Mouse (Mus musculus) mesoderm, embryonic 11.5 days (tissue): ENCODE data around the gene Tdo2.

Source experiments
- DNase-seq: peaks from one replicate; pipeline ENCODE4 v3.0.0-alpha.2; 2012; ENCODE audit warnings: low read depth, low spot score

The Tdo2 gene

DNA sequence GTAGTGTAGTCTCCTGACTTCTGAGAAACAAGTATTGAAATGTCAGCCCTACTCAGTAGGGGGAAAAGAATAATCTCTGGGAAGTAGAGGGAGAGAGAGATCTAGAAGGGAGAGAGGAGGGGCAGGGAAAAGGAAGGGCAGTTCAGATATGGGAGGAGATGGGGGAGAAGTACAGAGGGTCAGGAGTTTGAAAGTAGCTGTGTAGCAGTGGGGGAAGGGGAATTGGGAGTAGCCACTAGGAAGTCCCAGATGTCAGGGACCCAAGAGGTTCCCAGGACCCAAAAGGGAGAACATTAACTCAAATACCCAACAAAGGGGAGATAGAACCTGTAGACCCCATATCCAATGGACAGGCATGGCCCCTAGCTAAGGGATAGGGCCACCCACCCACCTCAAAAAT is at the start of gene Tdo2:
Tdo2 (minus strand) TSS at position 101 of the 400 bp plus-strand sequence.
- DNase-seq, result no peak

DNA sequence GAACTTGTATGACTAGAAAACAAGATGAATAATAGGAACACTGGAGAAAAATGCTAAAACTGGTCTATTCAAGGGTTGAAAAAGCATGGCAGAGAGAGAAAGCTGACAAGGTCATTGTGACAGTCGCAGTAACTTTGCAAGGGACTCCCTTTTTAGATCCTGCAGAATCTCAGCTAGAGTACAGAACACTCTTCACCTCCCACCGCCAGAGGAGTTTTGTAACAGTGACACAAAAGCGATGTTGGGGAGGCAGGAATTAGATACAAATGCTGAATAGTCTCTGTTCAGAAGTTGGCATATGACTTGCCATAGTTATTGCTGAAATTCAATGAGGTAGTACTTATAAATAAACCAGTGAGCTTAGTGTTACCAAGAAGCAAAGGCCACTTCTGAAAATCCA is 47.1 kb upstream of the Tdo2 start:
- DNase-seq, result no peak

DNA sequence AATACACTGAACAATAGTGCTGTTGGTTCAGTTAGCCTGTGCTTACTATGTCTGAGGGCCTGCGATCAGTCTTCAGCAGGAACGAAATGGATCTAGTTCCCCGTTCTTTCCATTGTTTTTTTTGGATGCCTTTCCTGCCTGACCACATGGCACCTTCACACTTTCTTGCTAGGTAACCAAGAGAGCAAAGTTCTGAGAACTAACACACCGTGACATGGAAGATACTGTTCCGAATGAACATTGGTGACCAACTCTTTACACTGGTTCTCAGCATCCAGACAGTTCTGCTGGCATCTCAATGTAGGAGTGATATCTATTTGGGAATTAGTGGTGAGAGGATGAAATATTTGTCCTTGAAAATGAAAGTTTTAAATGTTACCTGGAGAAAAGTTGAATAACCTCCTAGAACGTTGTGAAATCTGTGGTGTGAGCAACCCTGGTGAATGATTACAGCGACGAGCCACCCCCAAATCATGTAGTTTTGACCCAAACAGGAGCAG is 46.5 kb upstream of the Tdo2 start:
- no peak for DNase-seq

DNA sequence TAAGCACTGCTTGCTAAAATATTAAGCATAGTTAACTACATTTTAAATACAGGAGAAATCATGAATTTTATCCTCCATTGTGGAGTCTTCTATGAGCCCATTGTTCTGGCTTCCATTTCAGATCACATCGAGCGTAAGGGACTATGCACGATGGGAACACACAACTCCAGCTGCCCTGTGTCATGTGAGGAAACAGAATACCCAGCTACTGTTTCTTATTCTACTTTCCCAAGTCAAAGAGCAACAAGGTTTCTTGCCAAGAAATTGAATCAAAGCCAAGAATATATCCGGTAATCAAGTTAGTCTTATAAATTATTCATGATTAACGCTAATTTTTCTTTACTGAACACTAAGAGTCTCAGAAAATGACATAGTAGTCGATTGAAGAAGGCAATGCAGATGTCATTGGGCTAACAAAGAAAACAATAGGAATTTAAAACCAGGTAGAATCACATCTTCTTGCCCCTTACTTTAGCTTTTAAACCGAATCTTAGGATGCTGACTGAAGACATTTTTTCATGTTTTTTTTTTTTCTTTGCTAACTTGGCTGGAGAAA is 38.2 kb upstream of the Tdo2 start:
- no peak for DNase-seq

DNA sequence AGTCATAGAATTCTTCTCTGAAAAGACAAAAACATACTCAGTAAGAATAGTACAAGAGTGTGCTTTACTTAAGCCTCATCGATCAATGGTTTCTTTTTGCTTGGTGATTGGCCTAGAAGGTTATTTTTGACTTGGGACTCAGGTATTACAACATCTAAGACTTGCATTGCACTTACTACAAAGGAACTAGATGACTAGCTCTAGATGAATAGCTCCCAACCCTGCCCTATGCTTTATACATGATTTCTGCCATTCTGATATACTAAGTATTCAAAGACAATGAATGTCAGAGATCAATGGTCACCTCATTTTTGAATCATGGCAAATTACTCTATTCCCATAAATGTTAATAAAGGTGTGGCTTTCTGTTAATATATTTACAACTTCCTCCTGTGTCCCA is 31.0 kb upstream of the Tdo2 start:
- DNase-seq, result no peak

DNA sequence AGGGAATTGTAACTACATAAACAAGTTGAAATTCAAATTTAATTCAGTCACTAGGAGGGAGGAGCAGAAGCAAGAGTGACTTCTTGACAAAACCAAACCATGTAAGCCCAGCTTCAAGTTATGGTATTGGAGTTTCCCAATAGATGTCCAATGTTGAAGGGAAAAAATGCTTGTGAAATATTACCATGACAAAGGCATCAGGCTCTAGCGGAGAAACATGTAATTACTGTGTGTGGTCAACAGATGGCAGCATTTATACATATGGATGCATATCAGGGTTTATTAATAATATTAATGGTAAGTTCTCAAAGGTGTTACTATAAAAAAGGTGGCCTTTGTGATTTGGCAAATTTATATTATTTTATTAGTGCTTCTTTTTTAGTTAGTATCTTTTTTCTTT is 20.0 kb upstream of the Tdo2 start:
- peak; percentile 52 for DNase-seq

DNA sequence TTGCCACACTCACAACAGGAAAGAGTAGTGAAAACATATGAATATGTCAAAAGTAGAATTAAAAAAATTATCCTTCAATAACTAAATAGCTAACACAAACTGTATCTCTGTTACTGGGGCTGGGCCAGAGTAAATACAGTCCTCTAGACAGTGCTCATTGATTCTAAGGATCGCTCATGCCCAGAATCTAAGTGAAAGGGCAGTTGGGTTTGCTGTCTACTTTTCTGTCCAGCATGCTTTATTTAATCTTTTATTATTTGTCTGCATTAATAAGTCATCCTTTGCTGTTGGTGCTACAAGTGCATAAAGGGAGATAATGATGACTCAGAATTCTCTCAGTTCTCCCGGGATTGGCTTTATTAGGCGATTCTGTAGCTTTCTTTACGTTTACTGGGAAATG is 19.4 kb upstream of the Tdo2 start:
- DNase-seq, result no peak

DNA sequence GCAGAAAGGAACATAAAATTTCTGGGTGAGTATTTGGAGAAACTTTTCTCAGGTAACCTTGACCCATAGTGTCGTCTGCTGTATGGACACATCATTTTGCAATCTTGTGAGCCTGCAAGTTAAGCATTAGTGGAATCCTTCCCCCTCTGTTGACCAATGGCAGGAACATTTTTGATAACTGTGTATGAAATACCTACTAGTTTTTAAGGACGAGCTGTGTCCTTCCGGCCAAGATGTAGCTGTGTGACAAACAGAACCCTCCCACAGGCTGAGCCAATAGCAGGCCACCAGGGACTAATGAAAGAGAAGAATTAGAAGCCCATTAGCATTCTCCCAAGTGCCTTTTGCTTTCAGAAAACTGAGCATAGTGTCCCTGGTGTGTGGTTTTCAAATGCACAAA is 14.5 kb upstream of the Tdo2 start:
- no peak for DNase-seq

DNA sequence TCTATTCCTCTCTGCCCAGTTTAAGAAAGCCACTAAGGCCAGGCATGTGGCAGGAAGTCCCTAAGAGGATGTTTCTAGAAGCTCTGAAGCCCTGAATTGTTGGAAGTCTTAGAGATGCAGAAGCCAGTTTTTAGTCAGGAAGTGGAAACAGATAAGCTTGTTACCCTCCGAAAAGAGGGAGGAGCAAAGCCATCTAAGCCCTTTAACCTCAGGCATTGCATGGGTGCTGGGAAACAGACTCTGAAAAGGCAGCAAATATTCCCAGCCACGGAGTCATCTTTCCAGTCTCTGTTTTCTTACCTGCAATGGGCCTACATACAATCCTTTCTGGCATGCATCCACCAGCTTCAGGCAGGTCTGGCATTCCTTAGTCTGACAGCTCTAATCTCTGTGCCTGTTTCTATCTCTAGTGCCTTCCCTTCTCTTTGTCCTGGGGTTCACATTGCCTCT is 13.7 kb upstream of the Tdo2 start:
- DNase-seq, result no peak

DNA sequence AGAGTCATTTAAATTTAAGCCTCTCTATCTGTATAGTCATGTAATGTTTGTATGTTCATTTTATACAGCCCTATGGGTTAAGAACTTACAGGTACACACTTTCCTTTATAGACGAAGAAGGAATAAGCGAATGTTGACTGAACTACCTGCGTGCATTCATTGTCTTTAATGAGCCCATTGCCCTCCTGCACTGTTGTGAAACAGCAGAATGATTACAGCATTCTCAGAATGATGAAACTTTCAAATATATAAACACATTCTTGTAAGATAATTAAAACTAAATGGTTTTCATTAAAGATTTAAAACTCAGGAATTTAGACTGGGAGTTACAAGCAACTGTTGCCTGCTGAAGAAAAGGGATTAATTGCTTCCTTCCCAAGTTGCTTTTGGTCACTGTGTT is 11.6 kb upstream of the Tdo2 start:
- no peak for DNase-seq

DNA sequence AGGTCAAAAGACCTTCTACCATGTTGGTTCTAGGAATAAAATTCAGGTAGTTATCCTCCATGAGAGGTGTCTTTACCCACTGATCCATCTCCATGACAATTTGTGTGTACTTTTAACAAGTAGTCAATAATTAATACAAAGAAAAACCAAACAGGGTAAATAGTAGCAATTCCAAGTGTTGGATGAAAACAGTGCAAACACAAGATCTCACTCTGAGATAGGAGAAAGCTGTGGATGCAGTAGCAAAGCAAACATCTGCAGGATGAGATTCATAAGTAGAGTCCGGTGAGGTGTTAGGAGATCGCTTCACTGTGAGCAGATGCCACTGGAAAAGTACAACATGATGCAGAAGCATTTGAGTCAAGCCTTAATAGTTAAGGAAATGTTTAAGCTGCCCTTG is 10.1 kb upstream of the Tdo2 start:
- no peak for DNase-seq

DNA sequence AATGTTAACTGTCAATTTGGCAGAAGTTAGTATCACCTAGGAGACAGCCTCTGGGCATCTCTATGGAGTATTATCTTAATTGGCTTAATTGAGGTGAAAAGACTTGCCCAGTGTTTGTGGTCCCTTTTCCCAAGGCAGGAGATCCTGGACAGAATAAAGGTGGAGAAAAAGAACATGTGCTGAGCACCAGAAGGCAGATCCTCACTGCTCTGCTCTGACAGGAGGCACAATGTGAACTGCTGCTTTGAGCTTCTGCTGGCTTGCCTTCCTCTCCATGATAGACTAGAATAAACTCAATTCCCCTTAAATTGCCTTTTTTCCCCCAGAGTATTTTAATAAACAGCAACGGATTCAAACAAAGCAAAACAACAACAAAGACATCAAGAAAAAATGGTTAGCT is 9.1 kb upstream of the Tdo2 start:
- no peak for DNase-seq

DNA sequence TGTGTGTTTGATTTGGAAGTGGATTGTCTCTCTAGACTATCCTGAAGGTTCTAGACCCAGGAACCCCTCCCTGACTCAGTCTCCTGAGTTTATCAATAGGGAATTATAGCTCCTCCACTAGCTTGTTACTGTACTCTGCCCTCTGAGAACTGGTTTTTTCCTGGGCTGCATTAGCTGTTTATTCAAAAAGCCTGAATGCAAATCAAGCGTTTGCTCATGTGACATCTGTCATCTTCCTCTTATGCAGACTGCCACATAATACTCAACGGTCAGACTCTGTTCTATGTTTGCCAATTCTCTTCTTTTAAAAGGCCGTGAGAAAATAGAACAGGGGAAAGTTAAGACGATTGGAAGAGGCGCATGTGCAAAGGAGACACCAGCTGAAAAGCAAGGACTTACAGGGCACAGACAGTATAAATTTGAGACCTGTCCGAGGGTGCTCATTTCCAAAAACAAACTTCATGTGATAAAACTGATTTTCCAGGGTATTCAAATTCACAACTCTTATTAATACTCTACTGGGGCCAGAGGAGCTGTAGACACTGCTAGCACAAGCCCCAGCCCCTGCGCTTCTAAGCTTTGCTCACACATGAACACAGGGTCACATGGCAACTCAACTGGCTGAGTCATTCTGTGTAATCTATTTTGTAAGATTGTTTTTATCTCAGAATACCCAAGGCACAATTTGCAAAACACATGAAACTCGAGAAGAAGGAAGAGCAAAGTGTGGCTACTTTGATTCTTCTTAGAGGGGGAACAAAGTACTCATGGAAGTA is 7.3 kb upstream of the Tdo2 start:
- DNase-seq, result no peak

DNA sequence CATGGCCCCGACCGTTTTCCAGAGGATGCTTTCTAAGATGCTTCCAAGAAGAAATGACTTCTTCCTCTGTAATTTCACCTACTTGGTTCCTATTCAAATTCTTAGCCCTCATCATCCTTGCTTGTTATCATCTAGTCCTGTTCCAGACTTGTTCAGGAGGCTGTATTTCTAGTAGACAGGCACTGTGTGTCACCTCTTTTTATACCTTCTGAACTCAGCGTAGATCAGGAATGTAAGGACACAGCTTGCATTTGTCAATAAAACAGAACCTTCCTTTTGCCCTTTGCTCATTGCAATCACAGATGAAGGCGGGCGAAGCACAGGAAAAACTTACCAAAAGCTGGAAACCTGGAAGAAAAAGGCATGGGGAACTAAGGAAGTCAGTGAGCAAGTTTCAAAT is 6.0 kb upstream of the Tdo2 start, which contains the start of gene Asic5:
Asic5 (plus strand) TSS at position 301 of the 400 bp plus-strand sequence.
- DNase-seq, result no peak

DNA sequence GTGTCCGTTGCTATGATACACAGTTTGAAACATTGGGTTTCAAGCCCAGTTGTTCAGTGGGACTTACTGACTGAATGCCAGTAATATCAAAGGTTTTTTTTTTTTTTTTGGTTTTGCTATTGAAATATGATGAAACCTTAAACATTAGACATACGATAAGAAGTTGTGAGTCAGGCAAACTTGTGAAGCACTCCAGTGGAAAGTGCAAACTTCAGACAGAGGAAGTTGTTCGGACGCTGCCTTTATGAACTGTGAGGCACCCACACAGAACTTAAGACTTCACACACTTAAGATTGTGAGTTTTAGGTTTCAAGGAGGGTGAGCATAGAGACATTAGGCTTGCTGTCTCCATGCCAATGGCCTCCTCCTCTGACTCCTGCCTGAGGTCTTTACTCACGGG is 5.6 kb upstream of the Tdo2 start:
- DNase-seq, result no peak

DNA sequence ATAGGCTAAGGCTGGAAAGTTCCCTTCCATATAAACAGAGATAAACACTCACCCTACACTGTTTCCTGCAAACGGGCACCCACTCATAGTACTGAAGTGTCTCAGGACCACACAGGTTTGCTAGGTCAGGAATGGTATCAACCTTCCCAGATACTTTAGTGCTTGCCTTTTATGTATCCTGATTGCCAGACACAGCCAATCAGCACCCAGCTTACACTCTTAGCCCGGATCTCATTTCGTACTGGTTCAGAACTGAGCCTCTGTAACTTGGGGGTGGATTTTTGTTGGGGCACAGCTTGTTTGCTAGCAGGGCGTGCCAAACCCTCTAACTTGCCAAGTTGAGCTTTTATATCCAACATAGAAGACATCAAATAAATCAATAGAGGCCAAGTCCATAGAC is 395 bp downstream of the Tdo2 start:
- DNase-seq, result no peak

DNA sequence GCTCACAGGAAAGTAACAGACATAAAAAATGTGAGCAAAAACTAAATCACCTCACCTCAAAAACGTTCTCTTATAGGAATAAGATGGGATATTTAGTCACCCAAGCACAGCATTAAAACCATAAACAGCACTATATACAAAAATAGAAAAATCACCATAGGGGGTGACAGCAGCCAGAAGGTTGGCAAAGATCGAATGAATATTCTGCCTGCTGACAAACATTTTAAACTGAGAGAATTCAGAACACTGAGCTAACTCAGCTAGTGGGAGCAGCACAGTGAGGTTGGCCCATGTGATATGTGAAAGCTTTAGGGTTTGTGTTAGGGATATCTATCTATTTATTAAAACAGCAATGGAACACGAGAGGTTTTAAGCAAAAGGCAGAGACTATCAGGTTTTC is 11.4 kb downstream of the Tdo2 start:
- no peak for DNase-seq

DNA sequence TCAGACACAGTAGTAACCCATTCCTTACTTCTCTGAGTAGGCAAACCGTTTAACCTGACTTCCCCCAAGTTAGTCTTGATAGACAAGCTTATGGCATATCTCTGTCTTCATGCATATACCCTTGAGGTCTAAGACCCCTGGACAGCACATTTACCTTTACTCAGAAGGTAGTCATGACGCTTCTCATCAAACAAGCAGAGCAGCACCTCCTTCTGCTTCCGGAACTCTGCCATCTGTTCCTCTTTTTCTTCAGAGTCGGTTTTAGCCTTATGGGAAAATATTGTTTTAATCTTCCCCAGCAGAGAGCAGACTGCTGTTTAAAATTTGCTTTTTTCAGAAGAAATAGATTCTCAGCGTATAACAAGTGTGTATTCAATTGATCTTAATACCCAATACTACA is 12.2 kb downstream of the Tdo2 start:
- DNase-seq, result no peak

DNA sequence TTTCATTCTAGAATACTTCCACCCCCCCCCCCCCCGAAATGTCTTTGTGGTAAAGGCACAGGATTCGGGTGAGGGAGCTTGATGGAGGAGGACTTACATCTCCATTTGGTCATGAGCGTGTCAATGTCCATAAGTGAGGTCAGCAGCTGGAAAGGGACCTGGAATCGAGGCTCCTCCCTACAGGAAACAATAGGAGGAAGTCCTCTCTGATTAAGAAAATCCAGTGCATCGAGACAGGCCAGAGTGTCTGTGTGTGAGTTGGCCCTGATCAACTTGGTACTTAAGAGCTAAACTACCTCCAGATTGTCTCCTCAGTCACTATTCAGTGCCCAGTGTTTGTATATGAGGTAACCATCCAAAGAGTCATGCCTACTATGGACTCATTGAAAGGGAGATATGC is 14.7 kb downstream of the Tdo2 start:
- no peak for DNase-seq

DNA sequence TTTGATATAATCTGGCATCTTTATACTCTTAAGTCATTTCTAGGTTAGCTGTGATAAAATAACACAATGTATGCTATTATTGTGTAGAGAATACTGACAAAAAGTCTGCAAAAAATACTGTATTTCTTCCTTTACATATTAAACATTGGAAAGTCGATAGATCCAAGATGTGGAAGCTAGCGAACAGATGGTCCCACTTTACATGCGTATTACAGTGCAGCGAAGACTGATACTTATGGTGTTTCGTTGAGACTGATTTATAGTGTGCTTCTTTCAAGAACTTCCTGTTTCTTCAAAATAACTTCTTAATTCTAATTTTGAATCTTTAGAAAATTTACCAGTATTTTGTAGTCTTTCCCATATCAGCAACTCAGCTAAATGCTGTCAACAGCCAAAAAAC is 18.5 kb downstream of the Tdo2 start:
- no peak for DNase-seq

DNA sequence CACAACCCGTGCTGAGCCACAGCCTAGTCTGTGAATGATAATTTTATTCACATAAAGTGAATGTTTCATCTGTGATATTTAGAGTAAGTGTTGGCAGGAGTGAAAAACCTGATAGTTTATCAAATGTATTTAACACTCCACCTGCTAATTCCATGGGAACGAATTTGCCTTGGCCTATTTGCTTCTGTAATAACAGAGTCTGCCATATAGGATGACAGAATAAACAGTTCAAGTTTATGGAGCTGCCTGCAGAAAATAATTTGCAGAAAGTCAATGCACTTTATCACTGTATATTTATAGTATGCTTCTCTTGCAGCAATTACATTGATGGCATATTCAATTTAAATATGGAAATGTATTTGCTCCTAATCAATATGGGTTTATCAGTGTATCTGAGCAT is 24.2 kb downstream of the Tdo2 start:
- DNase-seq, result no peak

DNA sequence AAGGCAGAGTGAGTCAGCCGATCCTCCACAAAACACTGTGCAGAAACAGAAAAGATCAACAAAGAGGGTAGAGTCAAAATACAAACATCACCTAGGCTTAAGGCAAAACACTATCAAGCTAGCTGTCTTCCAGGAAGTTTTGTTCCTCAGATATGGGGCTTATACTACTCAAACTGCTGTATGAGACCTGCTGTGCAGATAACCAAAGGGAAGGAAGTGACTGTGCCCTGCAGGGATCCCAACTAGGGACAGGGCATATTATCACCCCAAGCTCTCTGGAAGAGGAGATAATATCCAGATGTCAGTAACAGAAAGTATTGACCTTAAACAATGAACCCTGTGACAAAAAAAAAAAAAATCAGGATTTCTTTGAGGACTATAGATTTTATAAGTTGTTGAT is 27.0 kb downstream of the Tdo2 start:
- DNase-seq, result no peak

DNA sequence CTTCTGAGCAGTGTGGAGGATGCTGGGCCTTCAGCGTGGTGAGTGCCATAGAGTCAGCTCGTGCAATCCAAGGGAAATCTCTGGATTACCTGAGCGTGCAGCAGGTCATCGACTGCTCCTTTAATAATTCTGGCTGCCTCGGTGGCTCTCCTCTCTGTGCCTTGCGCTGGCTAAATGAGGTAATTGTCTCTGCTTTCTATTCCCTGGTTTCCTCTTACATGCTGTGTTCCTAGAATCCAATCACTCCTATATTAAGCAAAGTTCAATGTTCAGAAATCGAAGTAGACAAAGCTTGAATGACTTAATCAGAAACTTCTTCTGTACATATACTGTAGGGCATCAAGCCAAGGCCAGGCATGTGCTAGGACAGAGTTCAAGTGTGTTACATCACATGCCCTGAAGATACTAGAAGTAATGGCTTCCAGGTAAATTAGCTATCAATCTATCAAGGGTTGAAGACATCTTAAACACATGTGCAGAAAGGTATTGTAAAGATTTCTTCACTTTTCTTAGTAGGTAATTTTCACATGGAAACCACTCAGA is 31.1 kb downstream of the Tdo2 start:
- DNase-seq, result no peak
